Mouse (Mus musculus): ENCODE data around the gene Liph. TPM values are rescaled to one million over a fixed set of nuclear protein-coding genes. Genes with fewer than 3 reads are reported as not detected.
"Not testable (repeated sequence)": the region's sequence is repeated elsewhere in the genome, so short reads cannot be mapped to it uniquely, and the experiment has no call there.

The Liph gene
- polyA plus RNA-seq, 1 experiment, result 11.2 TPM

GRCm38 (mm10) chr16:21928471-21928870, 67.0 kb downstream of the Liph start:
- no peak for TF ChIP-seq POLR2A (IDR thresholded peaks at IDR 0.05; ENCODE audit: insufficient read depth, low read length)
- TF ChIP-seq EP300 (IDR thresholded peaks at IDR 0.05; ENCODE audit: insufficient read depth, low read depth, low read length), result no peak
- TF ChIP-seq CTCF (IDR thresholded peaks at IDR 0.05; ENCODE audit: low read depth, low read length), result no peak
- Histone ChIP-seq H3K4me1 (ENCODE audit: control insufficient read depth, insufficient read depth, low read length) (no peaks in the 10 kb centered on the region), H3K9me3 (replicated peaks; ENCODE audit: control insufficient read depth, insufficient read depth, low read length, poor library complexity, severe bottlenecking) (no peaks in the 10 kb centered on the region), H3K27ac (ENCODE audit: insufficient read depth, low read length) (no peak overlapping the region), H3K36me3 (ENCODE audit: control insufficient read depth, insufficient read depth, low read length, poor library complexity, severe bottlenecking) (no peaks in the 10 kb centered on the region), H3K4me3 (ENCODE audit: low read depth, low read length) (no peak overlapping the region), H3K27me3 (ENCODE audit: control insufficient read depth, insufficient read depth, low read length, poor library complexity, severe bottlenecking) (no peaks in the 10 kb centered on the region), H3K9ac (ENCODE audit: low read depth, poor library complexity, severe bottlenecking) (no peak overlapping the region)

- H3K9me3 ChIP-seq (replicated peaks; ENCODE audit: control insufficient read depth, insufficient read depth, low read length, poor library complexity, severe bottlenecking), result no peaks in the 10 kb centered on the region
- peaks cover 2% of the 10 kb centered on the region for H3K4me1 ChIP-seq (ENCODE audit: control insufficient read depth, insufficient read depth, low read length)
- no peak overlapping the region for H3K9ac ChIP-seq (ENCODE audit: low read depth, poor library complexity, severe bottlenecking)
- no peaks in the 10 kb centered on the region for H3K27me3 ChIP-seq (ENCODE audit: control insufficient read depth, insufficient read depth, low read length, poor library complexity, severe bottlenecking)
- TF ChIP-seq EP300 (IDR thresholded peaks at IDR 0.05; ENCODE audit: insufficient read depth, low read depth, low read length), result no peak
- TF ChIP-seq CTCF (IDR thresholded peaks at IDR 0.05; ENCODE audit: low read depth, low read length), result no peak
- no peak for TF ChIP-seq POLR2A (IDR thresholded peaks at IDR 0.05; ENCODE audit: insufficient read depth, low read length)
- H3K36me3 ChIP-seq (ENCODE audit: control insufficient read depth, insufficient read depth, low read length, poor library complexity, severe bottlenecking), result no peaks in the 10 kb centered on the region
- H3K4me3 ChIP-seq (ENCODE audit: low read depth, low read length), result no peak overlapping the region
- no peak overlapping the region for H3K27ac ChIP-seq (ENCODE audit: insufficient read depth, low read length)
Observed at GRCm38 (mm10) chr16:21916681-21917080, 78.8 kb downstream of the Liph start.

- no peaks in the 10 kb centered on the region for H3K36me3 ChIP-seq (ENCODE audit: control insufficient read depth, insufficient read depth, low read length, poor library complexity, severe bottlenecking)
- H3K9ac ChIP-seq (ENCODE audit: low read depth, poor library complexity, severe bottlenecking), result no peak overlapping the region
- H3K9me3 ChIP-seq (replicated peaks; ENCODE audit: control insufficient read depth, insufficient read depth, low read length, poor library complexity, severe bottlenecking), result no peaks in the 10 kb centered on the region
- no peak overlapping the region for H3K27ac ChIP-seq (ENCODE audit: insufficient read depth, low read length)
- H3K4me3 ChIP-seq (ENCODE audit: low read depth, low read length), result no peak overlapping the region
- H3K4me1 ChIP-seq (ENCODE audit: control insufficient read depth, insufficient read depth, low read length), result no peaks in the 10 kb centered on the region
- no peaks in the 10 kb centered on the region for H3K27me3 ChIP-seq (ENCODE audit: control insufficient read depth, insufficient read depth, low read length, poor library complexity, severe bottlenecking)
- TF ChIP-seq EP300 (IDR thresholded peaks at IDR 0.05; ENCODE audit: insufficient read depth, low read depth, low read length), result no peak
- no peak for TF ChIP-seq CTCF (IDR thresholded peaks at IDR 0.05; ENCODE audit: low read depth, low read length)
- no peak for TF ChIP-seq POLR2A (IDR thresholded peaks at IDR 0.05; ENCODE audit: insufficient read depth, low read length)
Observed at GRCm38 (mm10) chr16:21913347-21913746, 82.1 kb downstream of the Liph start.

GRCm38 (mm10) chr16:21908906-21909305, 86.6 kb downstream of the Liph start:
- peak overlapping the region; percentile 67 for H3K27ac ChIP-seq (ENCODE audit: insufficient read depth, low read length)
- not testable (repeated sequence) for H3K27me3 ChIP-seq (ENCODE audit: control insufficient read depth, insufficient read depth, low read length, poor library complexity, severe bottlenecking); H3K9me3 ChIP-seq (replicated peaks; ENCODE audit: control insufficient read depth, insufficient read depth, low read length, poor library complexity, severe bottlenecking); H3K36me3 ChIP-seq (ENCODE audit: control insufficient read depth, insufficient read depth, low read length, poor library complexity, severe bottlenecking); H3K4me1 ChIP-seq (ENCODE audit: control insufficient read depth, insufficient read depth, low read length)
- H3K4me3 ChIP-seq (ENCODE audit: low read depth, low read length), result peak overlapping the region; percentile 60
- H3K9ac ChIP-seq (ENCODE audit: low read depth, poor library complexity, severe bottlenecking), result peak overlapping the region; percentile 64

GRCm38 (mm10) chr16:21906902-21907301, 88.6 kb downstream of the Liph start:
- Histone ChIP-seq H3K4me3 (ENCODE audit: low read depth, low read length) (no peak overlapping the region), H3K36me3 (ENCODE audit: control insufficient read depth, insufficient read depth, low read length, poor library complexity, severe bottlenecking) (no peaks in the 10 kb centered on the region), H3K27me3 (ENCODE audit: control insufficient read depth, insufficient read depth, low read length, poor library complexity, severe bottlenecking) (no peaks in the 10 kb centered on the region), H3K9ac (ENCODE audit: low read depth, poor library complexity, severe bottlenecking) (no peak overlapping the region), H3K27ac (ENCODE audit: insufficient read depth, low read length) (no peak overlapping the region), H3K9me3 (replicated peaks; ENCODE audit: control insufficient read depth, insufficient read depth, low read length, poor library complexity, severe bottlenecking) (no peaks in the 10 kb centered on the region), H3K4me1 (ENCODE audit: control insufficient read depth, insufficient read depth, low read length) (no peaks in the 10 kb centered on the region)
- TF ChIP-seq POLR2A (IDR thresholded peaks at IDR 0.05; ENCODE audit: insufficient read depth, low read length) (no peak), CTCF (IDR thresholded peaks at IDR 0.05; ENCODE audit: low read depth, low read length) (no peak), EP300 (IDR thresholded peaks at IDR 0.05; ENCODE audit: insufficient read depth, low read depth, low read length) (no peak)

- H3K4me1 ChIP-seq (ENCODE audit: control insufficient read depth, insufficient read depth, low read length), result no peaks in the 10 kb centered on the region
- H3K27me3 ChIP-seq (ENCODE audit: control insufficient read depth, insufficient read depth, low read length, poor library complexity, severe bottlenecking), result no peaks in the 10 kb centered on the region
- H3K4me3 ChIP-seq (ENCODE audit: low read depth, low read length), result no peak overlapping the region
- H3K9ac ChIP-seq (ENCODE audit: low read depth, poor library complexity, severe bottlenecking), result no peak overlapping the region
- H3K27ac ChIP-seq (ENCODE audit: insufficient read depth, low read length), result no peak overlapping the region
- no peaks in the 10 kb centered on the region for H3K9me3 ChIP-seq (replicated peaks; ENCODE audit: control insufficient read depth, insufficient read depth, low read length, poor library complexity, severe bottlenecking)
- H3K36me3 ChIP-seq (ENCODE audit: control insufficient read depth, insufficient read depth, low read length, poor library complexity, severe bottlenecking), result no peaks in the 10 kb centered on the region
- no peak for TF ChIP-seq POLR2A (IDR thresholded peaks at IDR 0.05; ENCODE audit: insufficient read depth, low read length)
- no peak for TF ChIP-seq EP300 (IDR thresholded peaks at IDR 0.05; ENCODE audit: insufficient read depth, low read depth, low read length)
- no peak for TF ChIP-seq CTCF (IDR thresholded peaks at IDR 0.05; ENCODE audit: low read depth, low read length)
Observed at GRCm38 (mm10) chr16:21905996-21906395, 89.5 kb downstream of the Liph start.
